Mouse (Mus musculus) spleen, adult 18-20 months (tissue): Measurements from ENCODE around the gene Aph1c.
"Not testable (repeated sequence)": the region's sequence is repeated elsewhere in the genome, so short reads cannot be mapped to it uniquely, and the experiment has no call there.

Source experiments
- DNase-seq, 2 experiments: peaks; one replicate each; pipeline ENCODE4 v3.0.0; 2022; ENCODE audit warnings: mixed read lengths in 2 of 2

The Aph1c gene

GRCm38 (mm10) chr9:66825990-66826389 lies 8.5 kb downstream of the Aph1c start:
- DNase-seq: no peak

DNA sequence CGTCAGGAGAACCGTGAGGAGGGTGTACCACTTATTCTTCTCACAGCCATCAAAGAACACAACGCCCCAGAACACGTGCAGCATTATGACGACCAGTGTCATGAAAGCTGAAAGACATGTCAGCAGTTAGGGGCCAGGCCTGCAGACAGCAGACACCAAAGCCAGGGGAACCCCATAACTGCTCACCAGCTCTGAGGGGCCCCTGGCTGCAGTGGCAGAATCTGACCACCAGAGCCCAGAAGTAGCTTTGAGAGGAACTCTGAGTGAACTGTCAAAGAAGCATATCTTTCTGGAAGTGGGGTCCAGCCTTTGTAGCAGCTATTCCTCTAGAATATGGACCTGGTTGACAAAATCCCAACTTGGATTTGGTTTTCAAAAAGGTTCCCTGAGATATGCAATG lies 12.3 kb downstream of the Aph1c start:
- not testable (repeated sequence) for DNase-seq

DNA sequence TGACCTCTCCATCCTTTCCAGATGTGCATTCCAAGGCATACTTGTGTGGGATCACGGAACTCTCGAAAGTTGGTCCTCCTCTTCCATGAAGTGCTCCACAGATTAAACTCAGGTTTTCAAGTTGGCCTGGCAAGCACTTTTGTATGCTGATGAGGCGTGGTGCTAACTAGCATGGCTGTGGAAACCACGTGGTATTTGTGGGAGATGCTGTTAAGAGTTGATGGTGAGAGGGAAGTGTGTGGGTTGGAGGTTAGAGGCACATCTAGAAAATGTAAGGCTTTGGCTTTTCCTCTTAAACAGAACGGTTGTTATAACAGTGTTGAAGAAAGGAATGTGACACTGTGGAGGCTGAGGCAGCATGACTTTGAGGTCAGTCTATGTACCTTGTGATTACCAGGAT lies 13.5 kb downstream of the Aph1c start:
- no peak for DNase-seq

GRCm38 (mm10) chr9:66813392-66813791 lies 21.1 kb downstream of the Aph1c start:
- no peak for DNase-seq

DNA sequence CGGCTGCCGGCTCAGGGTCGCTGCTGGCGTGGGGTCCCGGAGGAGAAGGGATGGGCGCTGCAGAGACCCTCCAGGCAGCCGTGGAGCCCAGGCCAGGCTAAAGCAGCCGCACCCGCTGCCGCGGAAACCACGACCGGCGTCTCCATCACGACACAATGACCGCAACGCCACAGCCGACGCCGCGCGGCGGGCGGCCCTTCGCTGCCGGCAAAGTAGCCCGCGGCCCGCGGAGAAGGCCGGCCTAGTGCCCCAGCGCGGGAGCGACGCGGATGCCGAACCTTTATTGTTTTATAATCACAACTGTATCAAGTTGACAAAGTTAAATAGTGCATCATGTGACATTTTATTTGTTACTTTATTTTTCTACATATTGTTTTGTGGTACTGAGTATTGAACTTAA lies 28.6 kb downstream of the Aph1c start:
- DNase-seq: not testable (repeated sequence)

GRCm38 (mm10) chr9:66801947-66802346 lies 32.6 kb downstream of the Aph1c start:
- no peak for DNase-seq

- DNase-seq: no peak
Measured at GRCm38 (mm10) chr9:66796739-66797138, 37.8 kb downstream of the Aph1c start, which contains the start of gene Gm10647. Gm10647 (plus strand) TSS chr9:66797039.

GRCm38 (mm10) chr9:66795464-66796324 lies 38.8 kb downstream of the Aph1c start, which contains the start of gene Aph1b:
Aph1b (minus strand) TSS chr9:66795490.
- DNase-seq: peak; percentile 85 to 92

DNA sequence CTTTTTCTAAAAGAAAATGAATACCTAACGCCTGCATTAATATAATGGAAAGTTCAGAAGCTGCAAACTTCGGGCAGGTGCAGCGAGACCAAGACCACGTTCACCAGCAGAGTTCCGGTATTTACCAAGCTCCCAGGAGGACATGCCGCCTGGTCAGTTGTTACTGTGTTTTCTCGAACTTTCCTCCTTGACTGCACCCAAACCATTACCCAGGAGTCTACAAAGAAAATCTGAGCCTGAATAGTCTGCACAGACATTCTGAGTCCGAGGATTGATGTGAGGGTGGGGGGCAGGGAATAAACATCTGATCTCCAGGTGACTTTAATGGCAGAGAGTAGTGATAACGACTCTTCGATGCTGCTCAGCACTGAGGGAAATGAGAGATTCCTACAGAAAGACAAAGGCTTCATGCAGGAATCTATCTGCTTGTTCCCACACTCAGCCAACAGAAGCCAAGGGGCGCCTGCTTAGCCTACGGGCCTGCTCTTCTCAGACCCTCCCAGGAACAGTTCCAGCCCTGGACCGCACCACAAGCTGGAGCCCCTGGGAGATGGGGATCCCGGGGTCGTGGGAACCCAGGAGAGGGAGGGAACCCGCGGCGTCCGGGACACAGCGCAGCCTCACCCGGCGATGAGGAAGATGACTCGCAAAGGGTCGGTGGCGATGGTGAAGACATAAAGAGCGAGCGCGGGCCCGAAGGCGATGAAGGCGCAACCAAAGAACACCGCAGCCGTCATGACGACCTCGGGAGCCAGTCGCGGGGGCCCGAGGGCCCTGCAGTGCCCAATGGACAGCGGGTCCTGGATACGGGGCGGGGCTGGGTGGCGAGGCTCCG lies 39.7 kb downstream of the Aph1c start:
- no peak for DNase-seq

GRCm38 (mm10) chr9:66787821-66788220 lies 46.7 kb downstream of the Aph1c start:
- DNase-seq: no peak

GRCm38 (mm10) chr9:66784552-66784951 lies 50.0 kb downstream of the Aph1c start:
- peak in 1 of 2 experiments; percentile 18 for DNase-seq

- DNase-seq: no peak
Measured at GRCm38 (mm10) chr9:66770701-66771100, 63.8 kb downstream of the Aph1c start.

- no peak for DNase-seq
Measured at GRCm38 (mm10) chr9:66769275-66769674, 65.3 kb downstream of the Aph1c start.

- DNase-seq: no peak
Measured at GRCm38 (mm10) chr9:66768721-66769120, 65.8 kb downstream of the Aph1c start.
